Mouse (Mus musculus): Measurements from ENCODE around the gene Terf2. TPM values are rescaled to one million over a fixed set of nuclear protein-coding genes. Genes with fewer than 3 reads are reported as not detected.

Gene Terf2
- total and polyA plus RNA-seq, 3 experiments, result 15.0 to 36.7 TPM; not detected in 1

DNA sequence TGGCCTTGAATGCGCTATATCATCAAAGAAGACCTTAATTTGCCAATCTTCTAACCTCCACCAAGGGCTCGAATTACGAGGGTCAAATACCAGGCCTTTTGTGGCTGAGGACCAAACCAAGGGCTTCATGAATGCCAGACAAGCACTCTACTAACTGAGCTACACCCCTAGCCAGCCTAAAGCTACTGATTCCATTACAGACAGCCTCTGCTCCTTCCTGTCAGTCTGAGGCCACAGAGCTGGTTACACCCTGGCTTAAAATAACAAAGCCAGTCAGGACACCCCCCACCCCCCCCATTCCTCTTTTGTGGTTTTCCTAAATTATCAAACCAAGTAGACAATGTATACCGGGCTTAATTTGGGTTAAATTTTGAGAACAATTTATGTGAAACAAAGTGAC is 22.6 kb downstream of the Terf2 start:
- Histone ChIP-seq H3K4me1 (ENCODE audit: control insufficient read depth in 1 of 2, insufficient read depth in 2 of 2, low read length in 2 of 2) (no peaks in the 10 kb centered on the region), H3K36me3 (ENCODE audit: control insufficient read depth in 1 of 2, insufficient read depth in 2 of 2, low read length in 2 of 2) (peaks cover 0 to 11% of the 10 kb centered on the region in 2 experiments; a peak in 2 of 4 replicates), H3K79me2 (ENCODE audit: control insufficient read depth, insufficient read depth, low read length, poor library complexity) (no peaks in the 10 kb centered on the region), H3K27me3 (ENCODE audit: control insufficient read depth in 1 of 2, insufficient read depth in 2 of 2, low read length in 2 of 2) (no peaks in the 10 kb centered on the region), H3K4me3 (ENCODE audit: control insufficient read depth in 1 of 2, insufficient read depth in 1 of 2, low read depth in 2 of 2, low read length in 2 of 2) (no peak overlapping the region), H3K27ac (ENCODE audit: control insufficient read depth, low read depth, low read length) (no peak overlapping the region), H3K9ac (ENCODE audit: control insufficient read depth, low read depth, low read length, poor library complexity, severe bottlenecking) (no peak overlapping the region), H3K9me3 (replicated peaks; ENCODE audit: insufficient read depth, low read length) (no peaks in the 10 kb centered on the region)
- TF ChIP-seq ZMIZ1 (IDR thresholded peaks at IDR 0.05; ENCODE audit: low read depth, low read length) (no peak), MEF2A (IDR thresholded peaks at IDR 0.05; ENCODE audit: extremely low read depth, insufficient replicate concordance, low read depth, low read length, poor library complexity, severe bottlenecking) (no peak), TBP (IDR thresholded peaks at IDR 0.05; ENCODE audit: low read depth, low read length) (no peak), MAX (IDR thresholded peaks at IDR 0.05; ENCODE audit: low read length) (no peak), USF1 (IDR thresholded peaks at IDR 0.05; ENCODE audit: low read depth, low read length) (no peak), CHD1 (IDR thresholded peaks at IDR 0.05; ENCODE audit: low read depth, low read length) (no peak), MXI1 (IDR thresholded peaks at IDR 0.05; ENCODE audit: low read depth, low read length) (no peak), UBTF (IDR thresholded peaks at IDR 0.05; ENCODE audit: borderline replicate concordance, insufficient read depth, low read depth, low read length) (no peak), CHD2 (IDR thresholded peaks at IDR 0.05; ENCODE audit: low read length) (no peak)
- DNase-seq (ENCODE audit: low read depth, low spot score), result no peak

- Histone ChIP-seq H3K27me3 (ENCODE audit: control insufficient read depth in 1 of 2, insufficient read depth in 2 of 2, low read length in 2 of 2) (no peaks in the 10 kb centered on the region), H3K27ac (ENCODE audit: control insufficient read depth, low read depth, low read length) (no peak within 1 kb of the TSS), H3K4me3 (ENCODE audit: control insufficient read depth in 1 of 2, insufficient read depth in 1 of 2, low read depth in 2 of 2, low read length in 2 of 2) (no peak within 1 kb of the TSS), H3K9me3 (replicated peaks; ENCODE audit: insufficient read depth, low read length) (no peaks in the 10 kb centered on the region), H3K79me2 (ENCODE audit: control insufficient read depth, insufficient read depth, low read length, poor library complexity) (no peaks in the 10 kb centered on the region), H3K4me1 (ENCODE audit: control insufficient read depth in 1 of 2, insufficient read depth in 2 of 2, low read length in 2 of 2) (no peaks in the 10 kb centered on the region), H3K9ac (ENCODE audit: control insufficient read depth, low read depth, low read length, poor library complexity, severe bottlenecking) (no peak within 1 kb of the TSS), H3K36me3 (ENCODE audit: control insufficient read depth in 1 of 2, insufficient read depth in 2 of 2, low read length in 2 of 2) (no peaks in the 10 kb centered on the region)
- no peak for TF ChIP-seq USF1 (IDR thresholded peaks at IDR 0.05; ENCODE audit: low read depth, low read length)
- no peak for TF ChIP-seq CHD1 (IDR thresholded peaks at IDR 0.05; ENCODE audit: low read depth, low read length)
- TF ChIP-seq POLR2AphosphoS2 (IDR thresholded peaks at IDR 0.05; ENCODE audit: low read length), result no peak
- TF ChIP-seq MAX (IDR thresholded peaks at IDR 0.05; ENCODE audit: low read length), result no peak
- TF ChIP-seq MYC (IDR thresholded peaks at IDR 0.05; ENCODE audit: low read depth, low read length), result no peak
- TF ChIP-seq USF2 (IDR thresholded peaks at IDR 0.05; ENCODE audit: borderline replicate concordance in 1 of 2, insufficient read depth in 1 of 2, low read depth in 1 of 2, low read length in 2 of 2), result no peak
- no peak for TF ChIP-seq ZC3H11A (IDR thresholded peaks at IDR 0.05; ENCODE audit: low read depth, low read length)
- TF ChIP-seq SMC3 (IDR thresholded peaks at IDR 0.05; ENCODE audit: low read depth, low read length), result no peak
- TF ChIP-seq MXI1 (IDR thresholded peaks at IDR 0.05; ENCODE audit: low read depth, low read length), result no peak
- no peak for TF ChIP-seq UBTF (IDR thresholded peaks at IDR 0.05; ENCODE audit: borderline replicate concordance, insufficient read depth, low read depth, low read length)
- no peak for TF ChIP-seq HCFC1 (IDR thresholded peaks at IDR 0.05; ENCODE audit: low read depth, low read length)
- DNase-seq (ENCODE audit: low read depth, low spot score), result peak; percentile 86
Observed at GRCm38 (mm10) chr8:107065511-107066496, 30.5 kb downstream of the Terf2 start, which contains the start of gene Tmed6. Gene Tmed6 (minus strand): TSS chr8:107065644.

Measured in MEL (cell line).